Mouse (Mus musculus) kidney, adult 9 months (tissue): Measurements from ENCODE around the gene Nr1h3.

Experiments used
- DNase-seq: peaks from one replicate; pipeline ENCODE4 v3.0.0; 2022

Nr1h3 gene

GRCm38 (mm10) chr2:91137481-91137880 lies 65.2 kb downstream of the Nr1h3 start:
- DNase-seq = no peak

GRCm38 (mm10) chr2:91136513-91137412 lies 65.9 kb downstream of the Nr1h3 start:
- DNase-seq = no peak
